In genomic region chr11:115647459-115647858, GRCm38 (mm10) we compare ENCODE assay signal across 9 mouse cellular contexts. TPM values are rescaled to one million over a fixed set of nuclear protein-coding genes. Genes with fewer than 3 reads are reported as not detected.
A peak's percentile ranks its signal among the peaks of the same experiment; 100 is the strongest.
DNase-seq lines count a peak whose midpoint lies in the region; ATAC-seq lines count a peak whose summit lies in the region.
"Had no signal": no experiment of that assay in that cellular context is flagged by ENCODE, and none has a peak within 500 bp of the region (broad histone marks: within the 10 kb centered on the region; RNA-seq: fewer than 3 reads in every experiment).

No protein-coding gene starts in this region.

- no peaks in the 10 kb centered on the region for H3K9me3 ChIP-seq in heart, embryonic 12.5 days (replicated peaks)
- H3K9me3 ChIP-seq: limb, embryonic 12.5 days had no signal

- 51% methylated on average over 6 of the region's 6 CpGs for WGBS in heart, embryonic 12.5 days

- DNase-seq in heart, adult 18-20 months: peak; percentile 69 to 82
- DNase-seq in urinary bladder, postnatal 36 days (ENCODE audit: low spot score in 2 of 2): peak; percentile 41 to 43
- no peak for DNase-seq in urinary bladder, postnatal 10 days (ENCODE audit: low spot score)
- peak; percentile 80 to 86 for DNase-seq in cerebellum, postnatal 10 days
- peak; percentile 67 for DNase-seq in hindlimb bud, embryonic 11.5 days (ENCODE audit: extremely low spot score, low read depth, low spot score)
- peak; percentile 79 for DNase-seq in lung, postnatal 10 days
- DNase-seq in thymus, postnatal 25 days: peak; percentile 59

- H3K27me3 ChIP-seq in heart, embryonic 12.5 days (replicated peaks): no peaks in the 10 kb centered on the region
- H3K27me3 ChIP-seq: limb, embryonic 12.5 days had no signal

- no peak overlapping the region for H3K4me2 ChIP-seq in heart, embryonic 12.5 days
- H3K4me2 ChIP-seq: limb, embryonic 12.5 days had no signal

- no peak overlapping the region for H3K27ac ChIP-seq in heart, embryonic 12.5 days (ENCODE audit: poor library complexity, severe bottlenecking)
- H3K27ac ChIP-seq: limb, embryonic 12.5 days had no signal

- peaks cover 38% of the 10 kb centered on the region for H3K36me3 ChIP-seq in heart, embryonic 12.5 days

- ATAC-seq in heart, embryonic 12.5 days (ENCODE audit: insufficient number of reproducible peaks, low FRiP score): no peak

- H3K9ac ChIP-seq in heart, embryonic 12.5 days: no peak overlapping the region
- H3K9ac ChIP-seq: limb, embryonic 12.5 days had no signal

- peaks cover 15% of the 10 kb centered on the region for H3K4me1 ChIP-seq in heart, embryonic 12.5 days (replicated peaks)
- H3K4me1 ChIP-seq: limb, embryonic 12.5 days had no signal

- no peak overlapping the region for H3K4me3 ChIP-seq in heart, embryonic 12.5 days
- H3K4me3 ChIP-seq: limb, embryonic 12.5 days had no signal

RNA-seq across cellular contexts. Expression of gene Slc25a19, which starts 19.4 kb away (rescaled TPM):
- 10 to 100 TPM; 35.3 to 38.3 TPM for total RNA-seq in heart, adult 18-20 months (2021)
- 39.9 and 42.1 TPM in 2 replicates for polyA plus RNA-seq in heart, embryonic 12.5 days (2016; fragmentation: Nextera tagmentation; extraction: Ambion mirVana)

RNA-seq across cellular contexts. Expression of gene Mif4gd, which starts 34.7 kb away (rescaled TPM):
- 10 to 100 TPM; 51.1 to 54.2 TPM for total RNA-seq in heart, adult 18-20 months (2021)
- polyA plus RNA-seq in heart, embryonic 12.5 days (2016; fragmentation: Nextera tagmentation; extraction: Ambion mirVana): 20.9 and 22.0 TPM in 2 replicates

RNA-seq across cellular contexts. Expression of gene Gga3, which starts 43.6 kb away (rescaled TPM):
- 10 to 100 TPM; 16.1 to 19.0 TPM for total RNA-seq in heart, adult 18-20 months (2021)
- 19.2 and 21.9 TPM in 2 replicates for polyA plus RNA-seq in heart, embryonic 12.5 days (2016; fragmentation: Nextera tagmentation; extraction: Ambion mirVana)

RNA-seq across cellular contexts. Expression of gene Mrps7, which starts 43.7 kb away (rescaled TPM):
- total RNA-seq in heart, adult 18-20 months (2021): 10 to 100 TPM; 81.0 to 83.5 TPM
- 90.4 and 95.4 TPM in 2 replicates for polyA plus RNA-seq in heart, embryonic 12.5 days (2016; fragmentation: Nextera tagmentation; extraction: Ambion mirVana)
